Mouse (Mus musculus): ENCODE data around the gene Col4a3.

DNA sequence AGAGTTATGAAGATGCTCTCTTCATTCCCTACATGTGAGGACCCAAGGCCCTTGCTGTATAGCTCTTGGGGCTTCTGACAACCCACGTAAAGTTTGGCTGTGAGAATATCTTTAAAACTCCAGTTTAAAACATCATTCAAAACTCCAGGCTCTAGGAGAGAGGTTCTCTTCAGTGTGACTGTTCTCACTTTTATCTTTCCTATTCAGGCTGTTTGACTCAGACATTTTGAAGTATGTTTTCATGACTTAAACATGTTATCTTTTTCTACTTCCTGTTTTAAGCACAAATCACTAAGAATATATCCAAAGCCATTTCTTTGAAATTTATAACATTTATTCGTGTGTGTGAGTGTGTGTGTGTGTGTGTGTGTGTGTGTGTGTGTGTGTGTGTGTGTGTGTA lies 38.8 kb downstream of the Col4a3 start:
- no peak for TF ChIP-seq POLR2A (IDR thresholded peaks at IDR 0.05; ENCODE audit: extremely low read depth, insufficient read depth, low read length)
- TF ChIP-seq CTCF (IDR thresholded peaks at IDR 0.05; ENCODE audit: low read depth, low read length), result no peak
